8 mouse cellular contexts compared by ENCODE assay signal in the genomic region with DNA sequence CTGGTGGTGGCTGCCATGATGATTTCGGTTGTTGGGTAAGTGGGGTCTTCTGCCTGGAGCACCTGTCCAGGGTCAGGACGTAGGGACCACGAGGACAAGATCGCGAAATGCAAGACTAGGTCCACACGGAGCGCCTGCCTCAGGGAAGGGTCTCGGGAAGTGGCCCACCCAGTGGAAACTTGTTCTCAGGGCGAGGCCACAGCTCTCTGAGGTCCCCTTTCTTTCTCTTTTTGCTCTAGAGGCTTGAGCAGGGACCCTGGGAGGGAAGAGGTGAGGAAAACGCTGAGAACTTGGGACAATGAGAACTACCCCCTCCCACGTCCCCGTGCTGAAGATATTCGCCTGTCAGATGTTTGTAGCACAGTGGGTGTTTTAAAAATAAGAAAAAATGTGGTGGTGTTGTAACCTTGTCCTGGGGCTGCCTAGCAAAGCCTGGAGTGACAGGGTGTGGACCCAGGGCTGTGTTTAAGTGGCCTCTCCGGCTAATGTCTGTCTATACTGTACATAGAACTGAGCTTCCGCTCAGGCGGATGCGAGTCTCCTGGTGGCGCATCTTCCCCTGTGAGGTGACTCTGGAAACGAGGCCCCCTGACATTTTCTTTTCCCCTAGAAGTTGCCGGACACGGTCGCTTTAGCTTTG. TPM values are rescaled to one million over a fixed set of nuclear protein-coding genes. Genes with fewer than 3 reads are reported as not detected.
A peak's percentile ranks its signal among the peaks of the same experiment; 100 is the strongest.
DNase-seq lines count a peak whose midpoint lies in the region; ATAC-seq lines count a peak whose summit lies in the region.

No protein-coding gene starts in this region.

- DNase-seq in retina, embryonic 14.5 days (ENCODE audit: low spot score) = peak; percentile 33
- no peak for DNase-seq in retina, postnatal 1 day
- DNase-seq in adrenal gland, postnatal 36 days = peak; percentile 25 to 37
- peak; percentile 56 for DNase-seq in midbrain, embryonic 14.5 days
- peak; percentile 59 for DNase-seq in thymus, postnatal 4 days
- DNase-seq in right cerebral cortex, postnatal 36 days (ENCODE audit: low spot score in 2 of 2) = no peak

- peak overlapping the region; percentile 90 for H3K27ac ChIP-seq in heart, embryonic 16.5 days (ENCODE audit: low read length)
- peak overlapping the region; percentile 67 for H3K27ac ChIP-seq in limb, embryonic 15.5 days
- peak overlapping the region; percentile 47 for H3K27ac ChIP-seq in midbrain, embryonic 14.5 days (replicated peaks; ENCODE audit: low read depth, low read length)

- ATAC-seq in heart, embryonic 16.5 days (replicated peaks; ENCODE audit: extremely low read depth, insufficient read depth, low FRiP score) = peak; percentile 46
- ATAC-seq in limb, embryonic 15.5 days (ENCODE audit: insufficient number of reproducible peaks, low FRiP score, low TSS enrichment, low read depth) = 0 out of 2 replicates have a peak, but pooled peaks have one; percentile 57
- peak; percentile 64 for ATAC-seq in midbrain, embryonic 14.5 days (ENCODE audit: low FRiP score, low TSS enrichment)

- peaks cover 10% of the 10 kb centered on the region; the same call in 1 of the 2 replicates for H3K36me3 ChIP-seq in heart, embryonic 16.5 days (ENCODE audit: control insufficient read depth, insufficient read depth)
- no peaks in the 10 kb centered on the region; the same call in 1 of the 2 replicates for H3K36me3 ChIP-seq in limb, embryonic 15.5 days
- 0 out of 2 replicates have a peak, but pooled peaks cover 6% of the 10 kb centered on the region for H3K36me3 ChIP-seq in midbrain, embryonic 14.5 days (ENCODE audit: control insufficient read depth, insufficient read depth, low read length)

- WGBS in heart, embryonic 16.5 days = under 1% methylated on average over 22 of the region's 22 CpGs
- WGBS in limb, embryonic 15.5 days = 3% methylated on average over 22 of the region's 22 CpGs
- 2% methylated on average over 22 of the region's 22 CpGs for WGBS in midbrain, embryonic 14.5 days

- peak overlapping the region; percentile 94 for H3K4me2 ChIP-seq in heart, embryonic 16.5 days (ENCODE audit: low read depth, low read length)
- peak overlapping the region; percentile 76 for H3K4me2 ChIP-seq in limb, embryonic 15.5 days
- H3K4me2 ChIP-seq in midbrain, embryonic 14.5 days (ENCODE audit: low read length) = peak overlapping the region; percentile 59

- no peaks in the 10 kb centered on the region for H3K9me3 ChIP-seq in heart, embryonic 16.5 days (replicated peaks; ENCODE audit: control insufficient read depth, low read length)
- no peaks in the 10 kb centered on the region for H3K9me3 ChIP-seq in limb, embryonic 15.5 days
- H3K9me3 ChIP-seq in midbrain, embryonic 14.5 days (ENCODE audit: control insufficient read depth, low read length) = no peaks in the 10 kb centered on the region

- peaks cover 37% of the 10 kb centered on the region for H3K4me1 ChIP-seq in heart, embryonic 16.5 days (ENCODE audit: control insufficient read depth, insufficient read depth, low read length)
- peaks cover 7% of the 10 kb centered on the region; the same call in 1 of the 2 replicates for H3K4me1 ChIP-seq in limb, embryonic 15.5 days
- peaks cover 20% of the 10 kb centered on the region for H3K4me1 ChIP-seq in midbrain, embryonic 14.5 days (ENCODE audit: control insufficient read depth, insufficient read depth, low read length)

- H3K9ac ChIP-seq in heart, embryonic 16.5 days (ENCODE audit: low read length) = peak overlapping the region; percentile 93
- H3K9ac ChIP-seq in limb, embryonic 15.5 days = peak overlapping the region; percentile 50
- peak overlapping the region; percentile 73 for H3K9ac ChIP-seq in midbrain, embryonic 14.5 days (replicated peaks; ENCODE audit: low read length)

- H3K27me3 ChIP-seq in heart, embryonic 16.5 days (ENCODE audit: control insufficient read depth, insufficient read depth, low read length) = no peaks in the 10 kb centered on the region
- H3K27me3 ChIP-seq in limb, embryonic 15.5 days = no peaks in the 10 kb centered on the region
- no peaks in the 10 kb centered on the region for H3K27me3 ChIP-seq in midbrain, embryonic 14.5 days (ENCODE audit: control insufficient read depth, insufficient read depth, low read length)

- H3K4me3 ChIP-seq in heart, embryonic 16.5 days (ENCODE audit: low read length) = peak overlapping the region; percentile 92
- H3K4me3 ChIP-seq in limb, embryonic 15.5 days = peak overlapping the region; percentile 68
- H3K4me3 ChIP-seq in midbrain, embryonic 14.5 days (replicated peaks; ENCODE audit: low read depth, low read length) = peak overlapping the region; percentile 67

RNA-seq across cellular contexts. Expression of gene Arl6ip5, which starts 0.6 kb away (rescaled TPM):
- 100 to 1,000 TPM; 121 to 138 TPM for total RNA-seq in adrenal gland, postnatal 36 days (2021)
- polyA plus RNA-seq in heart, embryonic 16.5 days (2015; fragmentation: Nextera tagmentation; extraction: Ambion mirVana) = 99.6 and 107 TPM in 2 replicates
- polyA plus RNA-seq in limb, embryonic 15.5 days (2015; fragmentation: Nextera tagmentation; extraction: Ambion mirVana) = 85.2 and 108 TPM in 2 replicates
- polyA plus RNA-seq in midbrain, embryonic 14.5 days (2014; fragmentation: Nextera tagmentation; extraction: Ambion mirVana) = 70.7 and 113 TPM in 2 replicates

RNA-seq across cellular contexts. Expression of gene Uba3, which starts 5.6 kb away (rescaled TPM):
- total RNA-seq in adrenal gland, postnatal 36 days (2021) = 10 to 100 TPM; 59.1 to 66.2 TPM
- 63.3 and 71.1 TPM in 2 replicates for polyA plus RNA-seq in heart, embryonic 16.5 days (2015; fragmentation: Nextera tagmentation; extraction: Ambion mirVana)
- 77.0 and 81.4 TPM in 2 replicates for polyA plus RNA-seq in limb, embryonic 15.5 days (2015; fragmentation: Nextera tagmentation; extraction: Ambion mirVana)
- polyA plus RNA-seq in midbrain, embryonic 14.5 days (2014; fragmentation: Nextera tagmentation; extraction: Ambion mirVana) = 97.7 and 98.5 TPM in 2 replicates

RNA-seq across cellular contexts. Expression of gene Tmf1, which starts 32.2 kb away (rescaled TPM):
- 10 to 100 TPM; 52.9 to 53.6 TPM for total RNA-seq in adrenal gland, postnatal 36 days (2021)
- polyA plus RNA-seq in heart, embryonic 16.5 days (2015; fragmentation: Nextera tagmentation; extraction: Ambion mirVana) = 19.6 and 24.2 TPM in 2 replicates
- 38.5 and 40.3 TPM in 2 replicates for polyA plus RNA-seq in limb, embryonic 15.5 days (2015; fragmentation: Nextera tagmentation; extraction: Ambion mirVana)
- polyA plus RNA-seq in midbrain, embryonic 14.5 days (2014; fragmentation: Nextera tagmentation; extraction: Ambion mirVana) = 37.5 and 42.7 TPM in 2 replicates

RNA-seq across cellular contexts. Expression of gene Lmod3, which starts 41.5 kb away (rescaled TPM):
- total RNA-seq in adrenal gland, postnatal 36 days (2021) = not detected
- polyA plus RNA-seq in heart, embryonic 16.5 days (2015; fragmentation: Nextera tagmentation; extraction: Ambion mirVana) = 21.6 and 27.8 TPM in 2 replicates
- 7.2 and 17.3 TPM in 2 replicates for polyA plus RNA-seq in limb, embryonic 15.5 days (2015; fragmentation: Nextera tagmentation; extraction: Ambion mirVana)
- polyA plus RNA-seq in midbrain, embryonic 14.5 days (2014; fragmentation: Nextera tagmentation; extraction: Ambion mirVana) = not detected in 2 replicates

Comparison
In these comparisons a context has a peak if more than half of its experiments do, and no peak if none do; other contexts are left out.
1. DNase-seq: peak in retina, embryonic 14.5 days (single experiment), adrenal gland, postnatal 36 days (2 of 2), midbrain, embryonic 14.5 days (single experiment) and thymus, postnatal 4 days (single experiment); none in retina, postnatal 1 day (single experiment) and right cerebral cortex, postnatal 36 days (0 of 2).
2. Peak in every context shown above with its lines, with median percentiles within 50 percentile points of each other: ATAC-seq, H3K27ac ChIP-seq, H3K4me2 ChIP-seq, H3K4me3 ChIP-seq and H3K9ac ChIP-seq.